Mouse (Mus musculus) kidney, embryonic 14.5 days (tissue): ENCODE measurements around the gene Ces2e. TPM values are rescaled to one million over a fixed set of nuclear protein-coding genes. Genes with fewer than 3 reads are reported as not detected.
"Not testable (repeated sequence)": the region's sequence is repeated elsewhere in the genome, so short reads cannot be mapped to it uniquely, and the experiment has no call there.

Experiments
- ATAC-seq: fragments of 200-750 bp; cut with Nextera tagmentation; 2 replicates; pipeline ENCODE4 v1.8.0; 2017; ENCODE audit warnings: moderate number of reproducible peaks, mild to moderate bottlenecking, moderate TSS enrichment, moderate library complexity; ENCODE audit not compliant: low FRiP score, low TSS enrichment
- H3K27ac ChIP-seq: fragments of 300-500 bp; sonication (generic); 2 replicates; pipeline ENCODE4 v1.5.1; 2014; ENCODE audit warnings: low read depth, mild to moderate bottlenecking, low read length, moderate library complexity, mixed read lengths
- H3K27me3 ChIP-seq: fragments of 300-500 bp; sonication (generic); 2 replicates; pipeline ENCODE4 v1.6.1; 2014; ENCODE audit warnings: mild to moderate bottlenecking, low read length; ENCODE audit not compliant: control insufficient read depth, insufficient read depth
- H3K36me3 ChIP-seq: fragments of 300-500 bp; sonication (generic); 2 replicates; pipeline ENCODE4 v1.6.1; 2014; ENCODE audit warnings: low read length, mixed read lengths; ENCODE audit not compliant: control insufficient read depth, insufficient read depth
- H3K4me1 ChIP-seq: fragments of 300-500 bp; sonication (generic); 2 replicates; pipeline ENCODE4 v1.6.1; 2014; ENCODE audit warnings: low read length, mixed read lengths; ENCODE audit not compliant: control insufficient read depth, insufficient read depth
- H3K4me2 ChIP-seq: fragments of 300-500 bp; sonication (generic); replicated peaks from 2 replicates; pipeline ENCODE4 v1.6.1; 2014; ENCODE audit warnings: low read depth, mild to moderate bottlenecking, low read length
- H3K4me3 ChIP-seq: fragments of 300-500 bp; sonication (generic); 2 replicates; pipeline ENCODE4 v1.5.1; 2014; ENCODE audit warnings: mild to moderate bottlenecking, low read length
- H3K9ac ChIP-seq: fragments of 300-500 bp; sonication (generic); 2 replicates; pipeline ENCODE4 v1.6.1; 2014; ENCODE audit warnings: low read depth, mild to moderate bottlenecking, low read length, moderate library complexity
- H3K9me3 ChIP-seq: fragments of 300-500 bp; sonication (generic); 2 replicates; pipeline ENCODE4 v1.6.1; 2016; ENCODE audit warnings: low read length; ENCODE audit not compliant: control insufficient read depth
- WGBS: fragments of 180-500 bp; shearing (Covaris S2); extraction: QIAGEN DNeasy Blood & Tissue Kit; methylation state at CpG from one replicate; pipeline ENCODE4 v1.1.7; 2014; 5-methylcytosine and 5-hydroxymethylcytosine counted together
- polyA plus RNA-seq: library from polyadenylated mRNA; unstranded; fragments of >200 nt; fragmentation: Nextera tagmentation; extraction: Ambion mirVana; gene quantifications from 2 replicates; pipeline ENCODE4 v1.2.1, GENCODE M21; 2014

Gene Ces2e
- polyA plus RNA-seq: 0.40 and 0.58 TPM in 2 replicates

- H3K9ac ChIP-seq: no peak within 1 kb of the TSS
- WGBS: 63% methylated on average over 5 of the region's 5 CpGs
- no peak for ATAC-seq
- no peaks in the 10 kb centered on the region for H3K9me3 ChIP-seq
- no peak within 1 kb of the TSS for H3K4me3 ChIP-seq
- no peaks in the 10 kb centered on the region for H3K36me3 ChIP-seq
- H3K4me2 ChIP-seq: no peak within 1 kb of the TSS
- H3K27me3 ChIP-seq: no peaks in the 10 kb centered on the region
- no peak within 1 kb of the TSS for H3K27ac ChIP-seq
- H3K4me1 ChIP-seq: no peaks in the 10 kb centered on the region
These were observed at the start of gene Ces2e for GRCm38 (mm10) chr8:104925972-104926596. Gene Ces2e, plus strand, starts transcription at chr8:104926260.

GRCm38 (mm10) chr8:104886223-104886926, 39.7 kb upstream of the Ces2e start:
- not testable (repeated sequence) for H3K9me3 ChIP-seq, H3K4me1 ChIP-seq, H3K27me3 ChIP-seq, ATAC-seq, H3K4me2 ChIP-seq, H3K27ac ChIP-seq, H3K36me3 ChIP-seq, H3K4me3 ChIP-seq, H3K9ac ChIP-seq
- WGBS: no CpG with 5 or more reads among the region's 4 CpGs

GRCm38 (mm10) chr8:104901746-104902145, 24.3 kb upstream of the Ces2e start:
- 81% methylated on average over 2 of the region's 2 CpGs for WGBS
- Histone ChIP-seq H3K36me3 (no peaks in the 10 kb centered on the region), H3K9me3 (no peaks in the 10 kb centered on the region), H3K27ac (no peak overlapping the region), H3K9ac (no peak overlapping the region), H3K27me3 (no peaks in the 10 kb centered on the region), H3K4me2 (no peak overlapping the region), H3K4me3 (no peak overlapping the region), H3K4me1 (no peaks in the 10 kb centered on the region)
- ATAC-seq: no peak

GRCm38 (mm10) chr8:104907111-104907510, 18.9 kb upstream of the Ces2e start:
- Histone ChIP-seq H3K9me3 (no peaks in the 10 kb centered on the region), H3K4me1 (no peaks in the 10 kb centered on the region), H3K27me3 (no peaks in the 10 kb centered on the region), H3K27ac (no peak overlapping the region), H3K4me3 (no peak overlapping the region), H3K4me2 (no peak overlapping the region), H3K36me3 (no peaks in the 10 kb centered on the region), H3K9ac (no peak overlapping the region)
- WGBS: 66% methylated on average over 1 of the region's 1 CpGs
- ATAC-seq: no peak

- WGBS: 90% methylated on average over 1 of the region's 1 CpGs
These were observed 17.0 kb upstream of the Ces2e start for GRCm38 (mm10) chr8:104909021-104909420.

GRCm38 (mm10) chr8:104909651-104910050, 16.4 kb upstream of the Ces2e start:
- not testable (repeated sequence) for H3K27me3 ChIP-seq, H3K4me1 ChIP-seq, H3K36me3 ChIP-seq, H3K9me3 ChIP-seq, H3K4me2 ChIP-seq, ATAC-seq, H3K27ac ChIP-seq, H3K9ac ChIP-seq, H3K4me3 ChIP-seq
- 94% methylated on average over 10 of the region's 10 CpGs for WGBS

More at GRCm38 (mm10) chr8:104909021-104909420, 17.0 kb upstream of the Ces2e start:
- not testable (repeated sequence) for H3K27ac ChIP-seq, H3K36me3 ChIP-seq, H3K4me3 ChIP-seq, H3K27me3 ChIP-seq, H3K4me1 ChIP-seq, H3K4me2 ChIP-seq, H3K9me3 ChIP-seq, ATAC-seq, H3K9ac ChIP-seq

- Histone ChIP-seq H3K27me3 (no peaks in the 10 kb centered on the region), H3K36me3 (no peaks in the 10 kb centered on the region), H3K9me3 (no peaks in the 10 kb centered on the region), H3K9ac (no peak overlapping the region), H3K4me2 (no peak overlapping the region), H3K4me3 (no peak overlapping the region), H3K27ac (no peak overlapping the region), H3K4me1 (no peaks in the 10 kb centered on the region)
- WGBS: 89% methylated on average over 3 of the region's 3 CpGs
- no peak for ATAC-seq
These were observed 1.2 kb downstream of the Ces2e start for GRCm38 (mm10) chr8:104927301-104927700.

GRCm38 (mm10) chr8:104944665-104945064, 18.6 kb downstream of the Ces2e start:
- H3K4me3 ChIP-seq: no peak overlapping the region
- H3K4me1 ChIP-seq: no peaks in the 10 kb centered on the region
- H3K27me3 ChIP-seq: no peaks in the 10 kb centered on the region
- no peak overlapping the region for H3K27ac ChIP-seq
- H3K9ac ChIP-seq: no peak overlapping the region
- no peaks in the 10 kb centered on the region for H3K36me3 ChIP-seq
- H3K4me2 ChIP-seq: no peak overlapping the region
- 81% methylated on average over 2 of the region's 2 CpGs for WGBS
- ATAC-seq: no peak
- H3K9me3 ChIP-seq: no peaks in the 10 kb centered on the region

GRCm38 (mm10) chr8:104947056-104947455, 21.0 kb downstream of the Ces2e start, which contains the start of gene Ces2f:
Gene Ces2f, plus strand, starts transcription at chr8:104947356.
- Histone ChIP-seq H3K36me3 (no peaks in the 10 kb centered on the region), H3K9me3 (no peaks in the 10 kb centered on the region), H3K4me3 (no peak within 1 kb of the TSS), H3K4me1 (no peaks in the 10 kb centered on the region), H3K27me3 (no peaks in the 10 kb centered on the region), H3K4me2 (no peak within 1 kb of the TSS), H3K9ac (no peak within 1 kb of the TSS), H3K27ac (no peak within 1 kb of the TSS)
- ATAC-seq: no peak
- 77% methylated on average over 4 of the region's 4 CpGs for WGBS
